Mouse (Mus musculus): ENCODE results near the gene Gtf3a.

The Gtf3a gene

DNA sequence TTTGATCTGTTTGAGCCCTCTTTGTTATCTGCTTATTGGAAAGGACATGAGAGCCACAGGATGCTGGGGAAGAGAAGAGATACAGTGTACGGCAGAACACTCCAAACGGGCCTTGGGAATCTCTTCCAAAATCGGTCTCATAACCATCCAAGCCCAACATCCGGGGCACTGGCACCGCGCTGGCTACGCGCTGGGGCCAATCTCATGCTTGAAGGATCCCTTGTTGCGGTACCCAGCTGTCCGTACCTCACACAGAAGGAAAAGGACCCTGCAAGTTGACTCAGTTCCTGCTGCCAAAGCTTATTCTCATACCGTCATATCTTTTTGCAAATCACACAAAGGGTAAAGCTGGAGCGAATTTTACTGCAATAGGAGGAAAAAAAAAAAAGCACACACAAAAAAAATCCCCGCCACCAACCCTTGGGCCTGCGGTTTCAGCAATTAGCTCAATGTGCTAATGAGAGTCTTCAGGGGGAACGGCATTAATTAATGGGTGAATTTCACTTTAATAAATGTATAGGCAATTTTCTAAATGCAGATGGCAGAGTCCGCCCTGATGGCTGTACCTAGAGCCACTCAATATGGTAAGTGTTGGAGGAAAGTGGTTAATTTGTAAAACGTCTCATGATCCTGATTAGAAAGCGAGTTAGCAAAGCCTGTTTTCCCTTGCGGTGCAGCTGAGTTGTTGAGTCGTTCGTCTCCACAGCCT is 37.4 kb downstream of the Gtf3a start:
- DNase-seq, result no peak

DNA sequence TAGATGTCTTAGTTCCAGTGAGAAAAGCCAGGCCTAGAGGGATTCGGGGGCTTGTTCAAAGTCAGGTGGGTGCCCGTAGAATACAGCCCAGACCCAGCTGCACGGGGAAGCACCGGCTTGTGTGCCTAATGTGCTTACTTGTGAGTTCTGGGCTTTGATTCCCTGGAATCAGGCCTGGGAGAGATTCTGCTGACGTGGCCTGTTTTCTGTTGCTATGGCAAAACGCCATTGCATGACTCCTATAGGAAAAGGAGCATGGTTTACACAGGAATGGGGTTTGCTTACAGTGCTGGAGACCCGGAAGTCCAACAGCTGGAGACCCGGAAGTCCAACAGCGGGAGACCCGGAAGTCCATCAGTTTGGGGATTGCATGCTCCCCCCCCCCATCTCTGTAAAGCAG is 39.1 kb downstream of the Gtf3a start:
- DNase-seq, result no peak

DNA sequence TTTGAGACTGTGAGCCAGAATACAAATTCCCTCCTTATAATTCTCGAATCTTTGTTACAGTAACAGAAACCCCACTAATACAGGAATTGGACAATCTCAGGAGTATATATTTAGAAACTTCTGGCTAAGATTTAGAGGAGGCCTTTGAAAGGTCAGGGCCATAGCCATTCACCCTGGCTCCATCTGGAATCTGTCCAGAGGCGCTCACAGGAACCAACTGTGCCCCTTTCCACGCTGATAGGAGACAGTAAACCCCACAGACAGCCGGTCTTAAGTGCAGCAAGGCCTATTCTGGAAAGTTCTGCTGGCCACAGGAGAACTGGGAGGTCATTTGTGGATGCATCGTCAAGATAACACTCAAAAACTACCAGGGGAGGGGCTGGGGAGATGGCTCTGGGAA is 40.6 kb downstream of the Gtf3a start:
- DNase-seq, result no peak

DNA sequence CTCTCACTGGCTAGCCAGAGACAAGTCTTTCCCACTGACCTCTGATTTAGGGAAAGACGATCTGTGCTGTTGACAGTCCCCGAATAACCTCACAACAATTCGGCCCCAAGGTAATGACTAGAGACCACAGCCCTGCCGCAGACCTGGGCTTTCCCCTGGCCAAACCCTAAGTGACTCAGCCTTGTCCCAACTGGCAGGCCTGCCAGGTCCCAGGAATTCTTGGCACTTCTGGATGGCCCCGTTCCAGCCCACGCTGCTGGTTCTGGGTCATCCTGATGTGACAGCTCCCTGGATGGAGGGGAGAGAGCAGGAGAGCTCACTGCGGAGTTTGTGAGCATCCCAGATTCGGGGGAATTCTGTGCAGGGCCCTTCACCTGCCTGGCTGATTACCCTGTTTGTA is 45.1 kb downstream of the Gtf3a start:
- peak; percentile 21 for DNase-seq

DNA sequence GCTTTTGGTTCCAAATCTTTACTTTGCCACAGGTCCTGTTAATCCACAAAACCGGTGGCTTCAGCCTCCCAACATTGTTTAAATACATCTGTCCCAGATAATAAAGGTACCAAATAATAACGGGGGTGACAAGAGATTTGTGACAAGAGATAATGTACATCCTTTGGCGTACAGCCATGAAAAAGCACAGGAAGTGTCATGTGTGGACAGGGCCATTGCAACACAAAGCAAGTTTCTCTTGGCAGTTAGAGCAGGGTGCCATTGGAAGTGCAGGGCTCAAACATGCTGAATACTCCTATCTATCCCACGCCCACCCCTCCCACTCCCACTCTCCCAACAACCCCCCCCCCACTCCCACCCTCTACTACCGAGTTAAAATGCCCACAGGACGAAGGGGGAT is 46.5 kb downstream of the Gtf3a start:
- no peak for DNase-seq

DNA sequence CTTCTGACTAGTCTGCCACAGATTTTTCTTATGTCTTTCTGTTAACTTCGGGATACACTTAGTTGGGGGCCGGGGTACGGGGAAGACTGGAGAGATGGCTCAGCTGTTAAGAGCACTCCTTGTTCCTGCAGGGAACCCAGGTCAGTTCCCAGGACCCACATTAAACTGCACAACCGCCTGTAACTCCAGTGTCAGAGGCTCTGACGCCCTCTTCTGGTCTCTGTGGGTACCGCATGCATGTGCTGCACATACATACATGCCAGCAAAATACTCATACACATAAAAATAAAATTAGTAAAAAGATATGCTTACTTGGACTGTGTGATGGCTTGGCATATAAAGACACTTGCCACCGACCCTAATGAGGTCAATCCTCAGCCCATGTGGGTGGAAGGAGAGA is 48.4 kb downstream of the Gtf3a start:
- no peak for DNase-seq

DNA sequence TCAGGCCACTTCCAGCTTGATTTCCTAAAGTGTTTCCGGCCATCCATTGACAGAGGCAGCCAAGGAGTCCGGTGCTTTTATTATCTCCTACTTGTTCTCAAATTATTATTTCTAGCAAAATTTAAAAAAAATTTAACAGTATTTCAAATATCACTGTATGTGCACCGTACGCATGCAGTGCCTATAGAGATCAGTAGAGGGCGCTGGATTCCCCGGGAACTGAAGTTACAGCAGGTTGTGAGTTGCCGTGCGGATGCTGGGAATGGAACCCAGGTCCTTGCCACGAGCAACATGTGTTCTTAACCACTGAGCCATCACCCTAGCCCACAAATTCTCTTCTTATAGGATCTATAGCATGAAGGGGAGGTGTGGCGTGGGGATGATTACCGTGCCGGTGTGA is 50.3 kb downstream of the Gtf3a start:
- no peak for DNase-seq

DNA sequence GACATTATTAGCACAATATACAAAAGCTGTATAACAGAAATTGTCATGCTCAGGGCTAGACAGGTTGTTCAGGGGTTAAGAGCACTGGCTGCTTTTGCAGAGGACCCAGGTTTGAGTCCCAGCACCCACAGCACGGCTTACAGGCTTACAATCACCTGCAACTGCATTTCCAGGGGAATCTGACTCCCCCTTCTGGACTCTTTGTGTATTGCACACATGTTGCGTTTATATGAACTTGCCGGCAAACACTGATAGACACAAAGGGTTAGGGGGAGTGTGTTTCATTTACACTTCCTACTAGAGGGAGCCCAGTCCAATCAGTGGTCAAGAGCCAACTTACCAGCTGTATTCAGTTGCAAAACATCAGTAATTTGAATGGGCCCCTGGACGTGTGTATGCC is 52.9 kb downstream of the Gtf3a start:
- no peak for DNase-seq

DNA sequence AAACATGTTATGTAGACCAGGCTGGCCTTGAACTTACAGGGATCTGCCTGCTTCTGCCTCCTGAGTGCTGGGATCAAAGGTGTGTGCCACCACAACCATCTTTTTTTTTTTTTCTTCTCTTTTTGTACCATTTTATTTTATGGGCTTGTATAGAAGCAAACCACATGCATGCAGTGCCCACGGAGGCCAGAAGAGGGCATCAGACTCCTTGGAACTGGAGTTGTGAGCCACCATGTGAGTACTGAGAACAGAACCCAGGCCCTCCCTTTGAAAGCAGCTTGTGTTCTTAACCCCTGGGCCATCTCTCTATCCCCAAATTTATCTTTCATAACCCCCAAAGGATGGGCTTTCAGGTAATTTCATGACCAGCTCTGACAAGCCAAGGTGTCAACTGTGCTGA is 54.8 kb downstream of the Gtf3a start:
- no peak for DNase-seq
